Mouse (Mus musculus): ENCODE measurements around the gene Atp5d. TPM values are rescaled to one million over a fixed set of nuclear protein-coding genes. Genes with fewer than 3 reads are reported as not detected.

Gene Atp5d
- total RNA-seq (2015) (161 and 162 TPM in 2 replicates), total RNA-seq (2017) (31.0 and 34.7 TPM in 2 replicates)

DNA sequence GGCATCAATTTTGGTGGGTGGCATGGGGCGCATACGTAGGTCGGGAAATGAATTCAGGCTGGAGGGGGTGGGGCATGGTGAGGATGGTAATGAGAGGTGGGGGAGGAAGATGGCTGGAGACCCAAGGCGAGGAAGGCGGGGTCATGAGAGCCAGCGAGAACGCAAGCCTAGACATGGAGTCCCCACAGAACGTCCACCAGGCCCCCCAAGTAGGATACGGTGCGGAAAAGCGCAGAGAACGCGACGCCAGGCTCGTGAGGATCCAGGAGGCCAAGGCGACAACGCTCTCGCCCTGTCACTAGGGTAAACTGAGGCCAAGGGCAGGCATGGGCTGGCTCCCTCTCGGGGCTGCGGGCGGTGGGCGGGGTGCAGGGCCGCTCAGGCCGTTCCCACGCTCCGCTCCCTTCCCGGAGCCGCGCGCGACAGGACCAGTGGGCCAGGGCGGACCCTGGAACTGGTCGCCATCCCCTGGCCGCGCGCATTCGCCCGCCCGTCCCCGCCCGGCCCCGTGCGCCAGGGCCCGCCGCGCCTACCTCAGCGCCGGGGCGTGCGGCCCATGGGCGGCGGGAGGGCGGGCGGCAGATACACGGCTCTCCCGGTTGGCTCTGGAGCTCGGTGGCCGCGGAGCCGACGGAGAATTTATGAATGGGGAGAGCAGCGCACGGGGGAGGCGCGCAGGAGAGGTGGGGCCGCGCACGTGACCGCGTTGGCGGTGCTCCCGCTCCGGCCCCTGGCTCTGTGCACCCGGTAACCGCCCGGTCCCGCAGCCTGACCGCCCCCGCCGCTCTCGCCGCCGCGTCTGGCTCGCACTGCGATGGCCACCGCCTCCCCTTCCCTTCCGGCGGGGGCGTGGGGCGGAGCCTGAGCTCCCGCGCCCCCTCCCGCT, at the start of gene Atp5d:
TSS of gene Atp5d (plus strand) at position 80 of the 886 bp plus-strand sequence.
- ATAC-seq (ENCODE audit: poor library complexity, severe bottlenecking), result no peak

DNA sequence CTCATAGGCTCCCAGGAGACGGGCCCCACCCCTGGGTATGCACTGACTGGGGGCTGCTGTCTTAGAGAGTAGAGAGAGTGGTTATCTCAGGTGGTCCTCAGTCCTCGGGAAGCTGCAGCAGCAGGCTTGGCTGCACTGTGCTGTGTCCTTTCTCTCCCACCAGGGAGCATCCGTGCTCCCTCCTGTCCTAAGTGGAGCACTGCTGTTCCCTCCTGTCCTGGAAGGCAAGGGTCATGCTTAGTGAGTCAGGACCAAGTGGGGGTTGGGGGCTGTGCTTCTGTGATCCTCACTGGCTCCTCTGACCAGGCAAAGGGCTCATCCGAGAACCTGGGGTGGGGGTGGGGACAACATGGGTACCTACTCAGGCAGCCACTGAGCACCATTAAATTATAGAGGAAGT, 49.3 kb upstream of the Atp5d start:
- ATAC-seq (ENCODE audit: poor library complexity, severe bottlenecking), result no peak

DNA sequence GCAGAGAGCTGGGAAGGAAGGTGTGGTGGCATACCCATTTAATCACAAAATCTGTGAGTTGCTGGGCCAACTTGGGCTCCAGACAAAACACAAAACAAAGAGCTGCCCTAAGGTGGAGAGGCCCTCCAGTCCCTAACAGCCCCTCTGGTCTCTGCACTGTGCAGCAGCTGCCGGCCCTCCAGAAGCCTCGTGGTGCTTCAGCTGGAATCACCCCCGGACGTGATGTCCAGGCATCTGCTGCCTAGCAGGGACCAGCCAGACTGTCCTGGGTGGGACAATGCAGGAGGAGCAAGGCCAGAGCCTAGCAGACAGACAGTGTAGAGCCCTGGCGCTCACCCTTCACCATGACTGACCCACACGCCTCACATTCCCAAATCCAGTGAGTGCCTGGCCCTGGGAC, 46.9 kb upstream of the Atp5d start:
- no peak for ATAC-seq (ENCODE audit: poor library complexity, severe bottlenecking)

DNA sequence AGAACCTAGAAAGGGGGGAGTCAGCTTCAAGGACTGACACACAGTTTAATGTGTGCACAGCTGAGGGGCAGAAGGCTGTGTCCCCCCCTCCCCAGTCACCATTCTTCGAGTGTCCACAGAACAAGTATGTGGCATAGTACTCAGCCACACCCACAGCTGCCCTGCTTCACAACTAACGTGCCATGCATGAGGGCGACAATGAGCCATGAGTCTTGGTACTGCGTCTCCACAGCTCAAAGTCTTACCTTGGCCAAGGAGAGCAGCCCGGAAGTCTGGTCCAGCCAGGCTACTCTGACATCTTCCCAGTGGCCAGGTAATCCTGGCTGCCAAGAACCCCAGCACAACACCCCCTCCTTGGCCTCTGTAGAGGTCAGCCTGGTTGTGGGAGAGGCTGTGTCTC, 45.7 kb upstream of the Atp5d start:
- no peak for ATAC-seq (ENCODE audit: poor library complexity, severe bottlenecking)

- no peak for ATAC-seq (ENCODE audit: poor library complexity, severe bottlenecking)
These were observed 44.3 kb upstream of the Atp5d start for GRCm38 (mm10) chr10:80094085-80094484.

DNA sequence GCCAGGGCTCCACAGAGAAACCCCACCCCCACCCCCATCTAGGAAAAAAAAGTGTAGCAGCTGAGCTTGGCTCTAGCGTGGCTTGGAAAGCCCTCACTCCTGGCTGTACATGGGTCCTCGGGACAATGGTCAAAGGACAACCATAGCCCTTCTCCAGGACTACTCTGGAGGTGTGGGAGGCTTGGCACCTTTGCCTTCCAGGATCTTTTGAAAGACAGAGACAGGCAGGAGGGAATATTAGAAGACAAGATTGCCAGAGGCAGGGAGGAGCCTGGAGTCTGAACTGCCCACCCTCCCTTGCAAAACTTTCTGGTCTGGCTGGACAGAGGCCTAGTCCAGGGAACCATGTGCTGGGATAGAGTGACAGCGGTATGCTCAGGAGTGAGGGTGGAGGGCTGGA, 43.7 kb upstream of the Atp5d start:
- ATAC-seq (ENCODE audit: poor library complexity, severe bottlenecking), result no peak

DNA sequence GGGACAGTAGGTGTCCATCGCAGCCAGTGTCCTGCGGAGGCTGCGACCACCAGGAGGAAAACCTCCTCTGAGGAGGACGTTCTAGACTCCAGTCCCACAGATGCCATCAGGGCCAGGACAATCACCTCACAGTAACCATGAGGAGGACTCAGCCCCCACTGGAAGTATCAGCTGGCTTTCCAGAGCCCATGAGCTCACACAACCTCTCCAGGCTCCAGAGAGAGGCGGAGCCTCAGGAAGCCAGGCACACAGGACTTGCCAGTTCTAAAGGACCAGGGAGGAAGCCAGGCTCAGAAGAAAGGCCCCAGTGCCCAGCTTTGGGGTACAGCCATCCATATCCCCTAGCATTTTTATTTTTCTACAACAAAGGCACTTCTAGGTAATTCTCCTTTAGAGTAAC, 42.9 kb upstream of the Atp5d start:
- ATAC-seq (ENCODE audit: poor library complexity, severe bottlenecking), result no peak

GRCm38 (mm10) chr10:80097275-80097674, 41.2 kb upstream of the Atp5d start:
- no peak for ATAC-seq (ENCODE audit: poor library complexity, severe bottlenecking)

DNA sequence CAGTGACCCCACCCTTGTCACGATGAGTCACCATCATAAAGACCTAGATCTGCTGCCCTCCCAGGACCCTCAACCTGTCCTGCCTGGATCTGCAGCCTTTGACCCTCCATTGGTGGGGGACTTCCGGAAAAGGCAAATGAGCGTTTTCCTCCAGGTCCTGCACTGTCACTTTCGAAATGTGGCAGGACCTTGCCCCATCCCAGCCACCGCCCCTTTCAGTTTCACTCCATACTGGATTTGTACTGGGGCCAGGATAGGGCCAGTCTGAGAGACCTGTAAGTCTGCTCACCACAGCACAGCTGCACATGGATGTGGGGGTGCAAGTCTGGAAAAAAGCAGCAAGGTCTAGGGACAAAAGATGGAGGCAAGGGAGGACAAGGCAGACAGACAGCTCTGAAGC, 39.8 kb upstream of the Atp5d start:
- ATAC-seq (ENCODE audit: poor library complexity, severe bottlenecking), result peak; percentile 58

GRCm38 (mm10) chr10:80100982-80101381, 37.5 kb upstream of the Atp5d start:
- ATAC-seq (ENCODE audit: poor library complexity, severe bottlenecking), result no peak

DNA sequence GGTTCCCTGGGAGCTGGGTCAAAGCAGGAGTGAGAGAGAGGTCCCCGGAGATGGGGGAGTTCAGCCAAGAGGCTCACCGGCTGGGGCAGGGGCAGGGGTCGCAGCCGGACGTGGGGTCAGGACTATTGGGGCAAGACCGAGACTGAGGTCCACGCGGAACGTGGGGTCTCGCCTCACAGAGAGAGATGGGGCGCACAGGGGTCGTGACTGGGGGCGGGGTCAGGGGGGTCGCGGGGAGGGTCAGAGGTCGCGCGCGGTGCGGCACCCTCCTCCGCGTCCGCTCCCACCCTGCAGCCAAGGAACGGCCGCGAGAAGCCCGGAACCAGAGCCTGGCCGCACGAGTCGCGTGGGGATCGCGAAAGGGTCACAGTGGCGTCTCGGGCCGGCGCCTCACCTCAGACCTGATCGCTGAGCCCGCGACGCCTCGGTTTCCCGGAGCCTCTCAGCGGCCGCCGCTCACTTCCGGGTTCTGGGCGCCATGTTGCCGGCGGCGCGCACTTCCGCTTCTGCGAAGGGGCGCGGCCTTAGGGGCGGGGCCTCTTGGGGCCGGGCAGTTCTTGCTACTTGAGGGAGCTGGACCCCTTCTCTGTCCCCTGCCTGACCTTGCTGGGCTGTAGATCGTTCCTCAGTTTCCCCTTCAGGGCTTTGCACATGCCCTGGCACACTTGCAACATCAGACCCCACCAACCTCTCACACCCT, 36.1 kb upstream of the Atp5d start:
- ATAC-seq (ENCODE audit: poor library complexity, severe bottlenecking), result peak; percentile 85

DNA sequence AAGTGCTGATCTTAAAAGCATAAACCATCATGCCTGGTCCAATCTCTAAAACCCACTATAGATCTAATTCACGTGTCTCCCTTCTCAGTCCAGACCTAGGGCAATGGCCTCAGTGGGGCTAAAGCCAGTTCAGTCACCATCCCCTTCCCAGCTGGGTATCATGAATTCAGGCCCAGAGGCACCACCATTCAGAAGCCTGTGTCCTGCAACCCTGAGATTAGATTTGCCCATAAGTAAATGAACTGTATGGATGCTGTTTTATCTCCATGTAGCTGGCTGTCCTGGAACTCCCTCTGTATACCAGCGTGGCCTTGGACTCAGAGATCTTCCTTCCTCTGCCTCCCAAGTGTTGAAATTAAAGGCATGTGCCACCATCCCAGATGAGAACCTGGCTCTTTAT, 35.4 kb upstream of the Atp5d start:
- ATAC-seq (ENCODE audit: poor library complexity, severe bottlenecking), result no peak

DNA sequence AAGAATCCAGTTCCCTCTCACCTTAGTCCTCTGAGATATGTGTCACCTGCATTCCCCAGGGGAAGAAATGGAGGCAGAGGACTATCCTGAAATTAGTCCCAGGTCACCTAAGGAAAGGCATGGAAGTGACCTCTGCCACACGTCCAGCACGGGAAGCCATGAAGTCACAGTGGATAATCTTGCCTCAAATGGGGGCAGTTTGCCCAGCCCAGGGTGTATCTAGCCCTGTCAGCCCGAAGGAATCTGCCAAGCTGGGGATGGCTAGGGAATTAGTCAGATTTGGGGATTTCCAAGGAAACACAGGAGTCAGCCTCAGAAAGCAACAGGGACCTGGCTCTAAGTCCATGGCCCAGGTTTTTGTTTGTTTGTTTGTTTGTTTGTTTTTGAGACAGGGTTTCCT, 34.3 kb upstream of the Atp5d start:
- no peak for ATAC-seq (ENCODE audit: poor library complexity, severe bottlenecking)

GRCm38 (mm10) chr10:80105460-80105859, 33.0 kb upstream of the Atp5d start, which contains the start of gene Sbno2:
TSS of gene Sbno2 (minus strand) at chr10:80105571.
- peak; percentile 78 for ATAC-seq (ENCODE audit: poor library complexity, severe bottlenecking)

DNA sequence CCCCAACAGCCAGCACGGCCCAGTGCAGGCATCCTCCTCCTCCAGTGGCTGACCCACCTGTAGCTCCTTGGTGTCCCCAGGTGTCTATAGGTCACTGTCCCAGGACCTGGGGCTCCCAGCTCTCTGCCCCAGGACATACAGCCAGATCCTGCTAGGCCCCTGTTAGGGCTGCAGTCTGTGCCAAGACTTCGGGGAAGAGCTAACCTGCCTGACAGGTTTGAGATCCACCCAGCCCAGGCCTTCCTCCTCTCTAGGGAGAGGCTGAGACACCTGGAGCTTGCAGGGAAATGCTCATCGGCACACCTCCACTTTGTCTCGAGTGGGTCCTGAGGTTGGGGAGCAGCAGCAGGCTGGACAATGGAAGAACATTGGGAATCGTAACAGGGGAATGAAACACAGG, 32.5 kb upstream of the Atp5d start:
- no peak for ATAC-seq (ENCODE audit: poor library complexity, severe bottlenecking)

- ATAC-seq (ENCODE audit: poor library complexity, severe bottlenecking), result no peak
These were observed 30.8 kb upstream of the Atp5d start for GRCm38 (mm10) chr10:80107678-80108077.

DNA sequence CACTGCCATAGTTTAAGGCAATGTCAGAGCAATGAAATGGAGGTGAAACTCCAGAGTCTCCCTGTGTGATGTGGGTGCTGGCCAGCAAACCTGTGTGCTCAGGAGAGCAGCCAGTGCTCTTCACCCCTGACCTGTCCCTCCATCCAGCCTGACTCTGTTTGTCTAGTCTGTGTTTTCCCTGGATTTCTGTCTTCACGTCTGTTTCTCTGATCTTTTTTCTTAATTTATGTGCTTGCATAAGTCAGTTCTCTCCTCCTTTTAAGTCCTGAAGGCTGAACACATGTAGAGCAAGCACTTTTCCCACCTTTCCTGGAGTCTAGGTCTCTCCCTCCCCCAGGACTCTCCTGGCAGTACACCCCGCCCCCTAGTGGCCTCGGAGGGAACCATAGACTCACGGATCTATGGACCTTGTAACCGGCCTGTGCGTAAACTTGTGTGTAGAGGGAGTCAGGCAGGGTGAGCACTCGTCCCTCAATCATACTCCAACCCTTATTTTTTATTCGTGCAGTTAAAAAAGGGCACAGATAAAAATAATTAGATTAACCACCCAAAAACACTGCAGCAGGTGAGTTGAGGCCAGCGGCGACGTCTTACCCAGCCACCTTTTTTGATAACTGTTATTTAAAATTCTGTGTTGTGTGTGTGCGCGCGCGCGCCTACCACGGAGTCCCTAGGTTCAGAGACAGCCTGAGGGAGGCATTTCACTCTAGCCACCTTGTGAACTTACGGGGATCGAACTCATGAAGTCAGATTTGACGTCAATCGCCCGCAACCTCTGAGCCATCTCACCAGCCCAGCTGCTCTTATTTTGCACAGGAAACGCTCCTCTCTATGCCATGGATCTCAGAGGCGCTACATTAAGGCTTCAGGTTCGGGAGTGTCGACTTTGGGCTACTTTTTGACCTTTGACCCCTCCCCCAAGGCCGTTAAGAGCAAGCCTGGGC, 23.8 kb upstream of the Atp5d start:
- peak; percentile 51 for ATAC-seq (ENCODE audit: poor library complexity, severe bottlenecking)

DNA sequence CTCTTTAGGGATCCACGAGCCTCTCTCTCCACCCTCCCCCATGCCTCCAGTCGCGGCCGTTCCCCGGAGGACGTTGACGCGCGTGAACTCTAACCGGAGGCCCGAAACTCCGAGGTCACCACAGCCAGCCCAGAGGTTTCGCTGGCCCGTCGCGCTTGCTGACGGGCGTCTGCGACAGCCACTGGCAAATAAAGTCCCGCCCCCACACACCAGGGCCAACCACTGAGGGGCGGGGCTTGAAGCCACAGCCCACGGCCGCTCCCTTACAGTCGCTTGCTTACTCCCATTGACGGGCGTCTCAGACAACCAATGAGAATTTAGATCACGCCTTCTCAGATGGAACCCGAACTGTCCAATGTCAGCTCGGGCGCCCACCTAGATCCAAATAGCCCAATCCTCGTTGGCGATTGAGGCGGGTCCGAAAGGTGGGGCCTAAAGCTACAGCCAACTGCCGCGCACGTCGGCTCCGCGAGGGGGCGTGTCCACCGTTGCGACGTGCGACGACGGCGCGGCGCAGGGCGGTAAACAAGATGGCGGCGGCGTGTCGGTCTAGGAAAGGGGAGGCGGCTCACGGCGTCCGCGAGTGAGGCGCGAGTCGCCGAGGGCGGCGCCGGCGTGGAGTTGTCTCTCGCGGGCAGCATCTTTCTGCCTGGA, 23.0 kb upstream of the Atp5d start, which contains the start of gene Stk11:
TSS of gene Stk11 (plus strand) at position 514 of the 654 bp plus-strand sequence.
- peak; percentile 86 for ATAC-seq (ENCODE audit: poor library complexity, severe bottlenecking)

GRCm38 (mm10) chr10:80115944-80116335, 22.5 kb upstream of the Atp5d start:
- ATAC-seq (ENCODE audit: poor library complexity, severe bottlenecking), result no peak

DNA sequence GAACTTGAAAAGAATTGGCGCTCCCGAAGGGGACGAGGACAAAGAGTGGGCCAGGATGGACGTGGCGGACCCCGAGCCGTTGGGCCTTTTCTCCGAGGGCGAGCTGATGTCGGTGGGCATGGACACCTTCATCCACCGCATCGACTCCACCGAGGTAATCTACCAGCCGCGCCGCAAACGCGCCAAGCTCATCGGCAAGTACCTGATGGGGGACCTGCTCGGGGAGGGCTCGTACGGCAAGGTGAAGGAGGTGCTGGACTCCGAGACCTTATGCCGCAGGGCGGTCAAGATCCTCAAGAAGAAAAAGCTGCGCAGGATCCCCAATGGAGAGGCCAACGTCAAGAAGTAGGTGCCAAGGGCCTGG, 21.9 kb upstream of the Atp5d start:
- ATAC-seq (ENCODE audit: poor library complexity, severe bottlenecking), result no peak

Measured in megakaryocyte, adult 5-6 weeks (primary cell).